Mouse (Mus musculus) embryonic facial prominence, embryonic 13.5 days (tissue): ENCODE results near the gene Timm50. TPM values are rescaled to one million over a fixed set of nuclear protein-coding genes. Genes with fewer than 3 reads are reported as not detected.
A peak's percentile ranks its signal among the peaks of the same experiment; 100 is the strongest.

Source experiments
- ATAC-seq: fragments of 200-750 bp; cut with Nextera tagmentation; 2 replicates; pipeline ENCODE4 v1.8.0; 2017; ENCODE audit warnings: low read depth; ENCODE audit not compliant: insufficient number of reproducible peaks, insufficient read depth, low FRiP score, low TSS enrichment
- H3K27ac ChIP-seq: fragments of 300-500 bp; sonication (generic); 2 replicates; pipeline ENCODE4 v1.5.1; 2015; ENCODE audit warnings: moderate library complexity, mild to moderate bottlenecking, inconsistent platforms
- H3K27me3 ChIP-seq: fragments of 300-500 bp; sonication (generic); 2 replicates; pipeline ENCODE4 v1.6.1; 2015; ENCODE audit warnings: mild to moderate bottlenecking, inconsistent platforms
- H3K36me3 ChIP-seq: fragments of 300-500 bp; sonication (generic); 2 replicates; pipeline ENCODE4 v1.6.1; 2015; ENCODE audit warnings: mild to moderate bottlenecking, inconsistent platforms
- H3K4me1 ChIP-seq: fragments of 300-500 bp; sonication (generic); 2 replicates; pipeline ENCODE4 v1.6.1; 2015; ENCODE audit warnings: inconsistent platforms
- H3K4me2 ChIP-seq: fragments of 300-500 bp; sonication (generic); 2 replicates; pipeline ENCODE4 v1.6.1; 2015; ENCODE audit warnings: moderate library complexity, mild to moderate bottlenecking, inconsistent platforms
- H3K4me3 ChIP-seq: fragments of 300-500 bp; sonication (generic); 2 replicates; pipeline ENCODE4 v1.5.1; 2015; ENCODE audit warnings: mild to moderate bottlenecking, inconsistent platforms
- H3K9ac ChIP-seq: fragments of 300-500 bp; sonication (generic); 2 replicates; pipeline ENCODE4 v1.6.1; 2015; ENCODE audit warnings: mild to moderate bottlenecking, inconsistent platforms
- H3K9me3 ChIP-seq: fragments of 300-500 bp; sonication (generic); 2 replicates; pipeline ENCODE4 v1.6.1; 2016; ENCODE audit warnings: inconsistent platforms
- WGBS: fragments of 180-500 bp; shearing (Covaris S2); methylation state at CpG from one replicate; pipeline ENCODE4 v1.1.7; 2015; ENCODE audit warnings: mixed read lengths; 5-methylcytosine and 5-hydroxymethylcytosine counted together
- polyA plus RNA-seq: library from polyadenylated mRNA; unstranded; fragments of >200 nt; fragmentation: Nextera tagmentation; extraction: Ambion mirVana; gene quantifications from 2 replicates; pipeline ENCODE4 v1.2.1, GENCODE M21; 2015

Gene Timm50
- polyA plus RNA-seq, 1 experiment from 2014 or later: 134 TPM

DNA sequence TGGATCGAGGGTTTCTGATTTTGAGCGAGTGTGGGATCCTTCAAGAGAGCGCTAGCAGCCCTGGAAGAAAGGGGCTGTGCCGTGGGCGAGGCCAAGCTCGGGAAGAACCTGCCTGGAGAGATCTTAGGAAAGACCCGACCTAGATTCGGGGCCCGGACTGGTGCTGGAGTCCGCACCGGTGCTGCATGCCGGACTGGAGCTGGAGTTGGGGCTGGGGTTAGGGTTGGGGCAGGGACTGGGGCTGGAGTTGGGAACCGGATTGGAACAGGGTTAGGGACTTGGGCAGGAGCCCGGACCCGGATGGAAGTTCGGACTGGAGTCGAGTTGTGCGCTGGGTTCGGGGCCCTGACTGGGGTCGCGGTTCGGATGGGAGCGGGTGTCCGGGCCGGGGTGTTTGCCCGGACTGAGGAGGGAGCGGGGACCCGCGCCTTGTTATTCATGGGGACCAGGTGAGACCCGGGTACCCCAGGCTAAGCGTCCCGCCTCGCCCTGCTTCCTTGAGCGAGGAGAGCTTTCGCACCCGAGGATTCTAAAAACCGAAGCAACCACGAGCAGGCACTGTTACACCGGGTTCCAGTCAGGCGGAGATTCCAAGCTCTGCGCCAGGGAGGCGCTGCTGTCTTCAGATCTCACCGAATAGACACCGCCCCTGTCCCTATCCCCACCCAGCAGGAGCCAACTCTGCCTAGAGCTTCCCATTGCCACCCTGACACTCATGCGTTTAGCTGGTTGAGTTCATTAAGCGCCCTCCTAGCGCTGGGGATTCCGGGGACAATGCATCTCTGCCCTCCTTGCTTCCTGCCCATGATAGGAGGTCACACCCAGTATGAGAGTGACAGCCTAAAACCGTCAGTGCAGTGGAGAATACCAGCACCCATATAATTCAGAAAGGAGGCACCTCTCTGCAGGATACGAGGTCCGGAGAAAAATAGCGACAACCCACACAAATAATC, 21.0 kb downstream of the Timm50 start, which contains the start of gene Selenov:
Gene Selenov, minus strand, starts transcription at position 549 of the 953 bp plus-strand sequence.
- H3K27me3 ChIP-seq: peaks cover 94% of the 10 kb centered on the region
- H3K36me3 ChIP-seq: no peaks in the 10 kb centered on the region
- no peak within 1 kb of the TSS for H3K27ac ChIP-seq
- 0 out of 2 replicates have a peak, but pooled peaks have one; percentile 28 for ATAC-seq
- WGBS: 1% methylated on average over 52 of the region's 52 CpGs
- peak within 1 kb of the TSS; percentile 33 for H3K4me3 ChIP-seq
- H3K4me1 ChIP-seq: peaks cover 19% of the 10 kb centered on the region
- H3K9me3 ChIP-seq: no peaks in the 10 kb centered on the region
- peak within 1 kb of the TSS; percentile 57 for H3K4me2 ChIP-seq
- peak within 1 kb of the TSS; percentile 52; the same call in 1 of the 2 replicates for H3K9ac ChIP-seq

DNA sequence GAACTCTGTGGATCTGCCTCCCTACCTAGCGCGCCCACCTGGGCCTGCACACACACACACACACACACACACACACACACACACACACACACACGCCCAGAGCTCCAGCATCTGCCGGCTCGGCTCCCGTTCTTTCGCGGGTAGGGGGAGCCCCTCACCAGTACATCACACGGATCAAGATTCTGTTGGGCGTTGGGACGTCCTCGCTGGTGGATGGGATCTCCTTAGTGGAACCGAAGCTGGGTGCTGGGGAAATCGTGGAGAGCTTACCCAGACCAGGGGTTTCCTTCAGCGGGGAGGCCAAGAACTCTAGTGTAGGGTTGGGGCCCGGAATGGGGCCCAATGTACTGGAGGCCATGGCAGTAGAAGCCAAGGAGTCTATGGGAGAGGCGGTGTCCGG, 21.7 kb downstream of the Timm50 start:
- peaks cover 19% of the 10 kb centered on the region for H3K4me1 ChIP-seq
- H3K36me3 ChIP-seq: no peaks in the 10 kb centered on the region
- WGBS: 2% methylated on average over 16 of the region's 18 CpGs
- no peak overlapping the region for H3K9ac ChIP-seq
- peak overlapping the region; percentile 57 for H3K4me2 ChIP-seq
- no peak overlapping the region for H3K27ac ChIP-seq
- H3K4me3 ChIP-seq: peak overlapping the region; percentile 33
- peaks cover 86% of the 10 kb centered on the region for H3K27me3 ChIP-seq
- ATAC-seq: no peak
- no peaks in the 10 kb centered on the region for H3K9me3 ChIP-seq

DNA sequence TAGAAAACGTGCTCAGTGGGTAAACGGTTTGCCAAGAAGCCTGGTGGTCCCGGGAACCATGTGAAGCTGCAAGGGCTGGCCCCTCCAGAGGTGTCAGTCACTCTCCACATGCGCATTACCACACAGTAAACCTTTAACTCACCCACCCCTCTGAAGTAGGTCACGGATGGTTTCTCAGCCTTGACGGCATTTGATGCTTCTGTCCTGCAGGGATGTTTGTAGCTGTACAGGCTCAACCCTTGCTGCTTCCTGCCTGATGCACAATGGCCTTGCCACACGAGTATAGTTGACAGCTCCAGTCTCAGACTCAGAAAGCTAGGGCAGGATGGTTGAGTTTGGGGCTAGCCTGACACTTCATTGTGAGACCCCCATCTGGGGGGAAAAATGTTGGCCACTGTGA, 31.2 kb downstream of the Timm50 start:
- H3K4me2 ChIP-seq: no peak overlapping the region
- no peak overlapping the region for H3K27ac ChIP-seq
- ATAC-seq: no peak
- no peak overlapping the region for H3K4me3 ChIP-seq
- WGBS: 77% methylated on average over 7 of the region's 7 CpGs
- no peak overlapping the region for H3K9ac ChIP-seq
- no peaks in the 10 kb centered on the region for H3K27me3 ChIP-seq
- no peaks in the 10 kb centered on the region for H3K9me3 ChIP-seq
- H3K36me3 ChIP-seq: no peaks in the 10 kb centered on the region
- peaks cover 9% of the 10 kb centered on the region for H3K4me1 ChIP-seq

DNA sequence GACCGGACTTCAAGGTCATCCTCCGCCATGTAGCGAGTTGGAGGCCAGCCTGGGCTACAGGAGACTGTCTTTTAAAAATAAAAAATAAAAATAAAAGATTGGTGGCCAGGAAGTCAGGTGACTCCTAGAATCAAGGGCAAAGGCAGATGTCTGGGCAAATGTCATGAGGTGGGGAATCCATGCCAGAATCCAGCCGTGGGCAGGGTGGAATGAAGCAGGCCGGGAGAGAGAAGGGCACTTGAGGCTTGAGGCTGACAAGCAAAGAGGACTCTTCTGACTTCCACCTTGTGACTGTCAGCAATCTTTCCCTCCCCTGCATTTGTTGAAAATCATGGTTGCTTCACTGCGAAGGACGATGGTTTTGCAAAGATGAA, 33.6 kb downstream of the Timm50 start:
- no peak for ATAC-seq
- peak overlapping the region; percentile 72 for H3K4me3 ChIP-seq
- H3K4me1 ChIP-seq: peaks cover 9% of the 10 kb centered on the region
- H3K36me3 ChIP-seq: peaks cover 6% of the 10 kb centered on the region
- H3K9me3 ChIP-seq: no peaks in the 10 kb centered on the region
- H3K27me3 ChIP-seq: no peaks in the 10 kb centered on the region
- WGBS: 83% methylated on average over 7 of the region's 7 CpGs
- peak overlapping the region; percentile 87 for H3K4me2 ChIP-seq
- no peak overlapping the region for H3K27ac ChIP-seq
- peak overlapping the region; percentile 92 for H3K9ac ChIP-seq

DNA sequence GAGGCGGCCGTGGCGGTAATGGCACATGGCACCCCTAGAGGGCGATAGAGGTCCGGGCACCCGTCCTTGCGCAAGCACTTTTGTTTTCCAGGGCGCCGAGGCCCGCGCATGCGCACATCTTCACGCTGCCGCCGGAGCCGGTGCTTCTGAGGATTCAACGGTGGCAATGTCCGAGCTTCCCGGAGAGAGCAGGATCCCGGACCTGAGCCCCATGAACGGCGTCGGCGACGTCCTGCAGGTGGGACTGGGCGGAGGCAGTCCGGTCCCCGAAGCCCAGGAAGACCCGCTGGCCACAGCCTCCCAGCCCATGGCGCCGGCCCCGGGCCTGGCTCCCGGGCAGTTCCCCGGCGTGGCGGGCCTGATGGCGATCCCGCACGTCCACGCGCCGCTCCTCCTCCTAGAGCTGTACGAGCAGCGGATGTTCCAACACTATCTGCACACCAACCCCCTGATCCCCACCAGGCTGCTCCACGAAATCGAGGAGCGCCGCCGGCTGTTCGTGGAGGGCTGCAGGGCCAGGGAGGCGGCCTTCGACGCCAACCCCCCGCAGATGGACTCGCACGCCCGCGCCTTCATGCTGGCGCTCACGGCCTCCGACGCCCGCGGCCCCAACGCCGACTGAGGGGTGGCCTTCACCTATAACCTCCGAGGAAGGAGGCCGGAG, 34.1 kb downstream of the Timm50 start, which contains the start of gene Eid2b:
Gene Eid2b, plus strand, starts transcription at position 125 of the 664 bp plus-strand sequence.
- Histone ChIP-seq H3K27ac (peak within 1 kb of the TSS; percentile 48), H3K36me3 (peaks cover 12% of the 10 kb centered on the region), H3K9ac (peak within 1 kb of the TSS; percentile 92), H3K4me3 (peak within 1 kb of the TSS; percentile 72), H3K4me1 (peaks cover 9% of the 10 kb centered on the region), H3K9me3 (no peaks in the 10 kb centered on the region), H3K27me3 (no peaks in the 10 kb centered on the region), H3K4me2 (peak within 1 kb of the TSS; percentile 87)
- 3% methylated on average over 68 of the region's 68 CpGs for WGBS
- ATAC-seq: peak; percentile 67

DNA sequence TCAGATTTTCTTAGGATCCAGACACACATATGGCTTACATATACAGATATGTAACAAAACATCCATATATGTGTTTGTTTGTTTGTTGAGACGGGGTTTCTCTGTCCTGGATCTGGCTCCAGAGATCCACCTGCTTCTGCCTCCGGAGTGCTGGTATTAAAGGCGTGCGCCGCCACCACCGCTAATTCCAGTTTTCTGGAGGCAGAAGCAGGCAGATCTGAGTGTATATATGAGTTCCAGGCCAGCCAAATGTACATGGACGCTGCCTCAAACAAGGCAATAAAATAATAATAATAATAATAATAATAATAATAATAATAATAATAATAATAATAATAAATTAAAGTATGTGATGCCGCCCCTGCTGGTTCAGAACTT, 34.6 kb downstream of the Timm50 start:
- Histone ChIP-seq H3K9ac (no peak overlapping the region), H3K4me3 (peak overlapping the region; percentile 72; the same call in 1 of the 2 replicates), H3K4me2 (no peak overlapping the region), H3K27me3 (no peaks in the 10 kb centered on the region), H3K36me3 (peaks cover 17% of the 10 kb centered on the region), H3K27ac (no peak overlapping the region), H3K9me3 (no peaks in the 10 kb centered on the region), H3K4me1 (peaks cover 9% of the 10 kb centered on the region)
- WGBS: 58% methylated on average over 8 of the region's 8 CpGs
- 0 out of 2 replicates have a peak, but pooled peaks have one; percentile 1 for ATAC-seq

DNA sequence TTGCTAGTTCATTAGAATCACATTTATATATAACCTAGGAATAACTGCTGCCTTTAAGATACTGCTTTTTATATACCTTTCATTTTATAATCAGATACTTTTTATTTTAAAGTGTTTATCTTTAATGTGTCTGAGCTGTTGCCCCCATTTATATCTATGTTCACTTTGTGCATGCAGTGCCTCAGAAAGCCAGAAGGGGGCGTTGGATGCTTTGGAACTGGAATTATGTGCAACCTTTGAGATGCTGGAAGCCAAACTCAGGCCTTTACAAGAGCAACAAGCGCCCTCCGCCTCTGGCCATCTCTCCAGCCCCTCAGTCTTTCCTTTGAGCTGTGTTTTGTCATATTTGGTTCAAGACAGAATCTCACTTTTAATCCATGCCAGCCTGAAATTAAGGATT, 40.1 kb downstream of the Timm50 start:
- Histone ChIP-seq H3K9me3 (no peaks in the 10 kb centered on the region), H3K4me2 (no peak overlapping the region), H3K9ac (no peak overlapping the region), H3K27ac (no peak overlapping the region), H3K27me3 (no peaks in the 10 kb centered on the region), H3K4me3 (no peak overlapping the region), H3K4me1 (peaks cover 5% of the 10 kb centered on the region), H3K36me3 (peaks cover 39% of the 10 kb centered on the region)
- no peak for ATAC-seq
- WGBS: 69% methylated on average over 3 of the region's 3 CpGs

DNA sequence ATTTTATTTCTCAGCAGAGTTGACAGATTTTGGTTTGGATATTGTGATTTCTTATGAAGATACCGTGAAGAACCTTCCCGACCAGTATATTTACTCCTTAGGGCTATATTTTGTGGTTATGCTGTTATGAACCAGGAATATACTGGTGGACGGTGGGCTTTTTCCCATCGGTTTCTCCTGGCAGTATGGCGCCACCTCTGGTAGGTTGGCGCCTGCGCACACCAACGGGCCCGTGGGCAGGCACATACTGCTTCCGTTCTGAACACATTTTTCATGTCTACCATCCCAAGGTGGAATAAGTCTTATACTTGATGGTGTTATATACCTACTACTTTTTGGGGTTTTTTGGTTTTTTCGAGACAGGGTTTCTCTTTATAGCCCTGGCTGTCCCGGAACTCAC, 42.5 kb downstream of the Timm50 start:
- peaks cover 5% of the 10 kb centered on the region for H3K4me1 ChIP-seq
- no peaks in the 10 kb centered on the region for H3K27me3 ChIP-seq
- H3K9ac ChIP-seq: no peak overlapping the region
- H3K36me3 ChIP-seq: peaks cover 39% of the 10 kb centered on the region
- 94% methylated on average over 12 of the region's 12 CpGs for WGBS
- H3K4me2 ChIP-seq: peak overlapping the region; percentile 71; the same call in 1 of the 2 replicates
- H3K4me3 ChIP-seq: no peak overlapping the region
- ATAC-seq: no peak
- H3K27ac ChIP-seq: no peak overlapping the region
- no peaks in the 10 kb centered on the region for H3K9me3 ChIP-seq

DNA sequence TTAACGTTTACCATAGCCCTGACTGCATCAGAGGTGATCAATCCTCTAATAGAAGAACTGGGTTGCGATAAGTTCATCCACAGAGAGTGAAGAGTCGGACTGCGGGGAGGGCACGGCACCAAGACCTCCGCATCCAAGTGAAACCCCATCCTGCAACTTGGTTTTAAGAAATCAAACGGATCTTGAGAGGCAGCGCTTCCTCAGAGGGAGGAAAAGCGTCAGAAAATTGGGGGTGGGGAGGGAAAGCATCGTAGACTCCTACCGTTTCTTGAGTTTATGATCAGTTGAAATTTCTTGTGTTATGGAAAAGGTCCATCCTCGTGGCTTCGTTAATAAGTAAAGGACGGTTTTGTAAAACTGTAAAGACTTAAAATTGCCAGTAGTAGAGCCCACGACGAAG, 43.3 kb downstream of the Timm50 start:
- WGBS: 29% methylated on average over 16 of the region's 16 CpGs
- no peak for ATAC-seq
- H3K27me3 ChIP-seq: no peaks in the 10 kb centered on the region
- peak overlapping the region; percentile 97 for H3K4me3 ChIP-seq
- peak overlapping the region; percentile 99 for H3K9ac ChIP-seq
- H3K27ac ChIP-seq: peak overlapping the region; percentile 91
- H3K4me2 ChIP-seq: peak overlapping the region; percentile 71
- H3K9me3 ChIP-seq: no peaks in the 10 kb centered on the region
- peaks cover 36% of the 10 kb centered on the region for H3K36me3 ChIP-seq
- H3K4me1 ChIP-seq: peaks cover 5% of the 10 kb centered on the region

DNA sequence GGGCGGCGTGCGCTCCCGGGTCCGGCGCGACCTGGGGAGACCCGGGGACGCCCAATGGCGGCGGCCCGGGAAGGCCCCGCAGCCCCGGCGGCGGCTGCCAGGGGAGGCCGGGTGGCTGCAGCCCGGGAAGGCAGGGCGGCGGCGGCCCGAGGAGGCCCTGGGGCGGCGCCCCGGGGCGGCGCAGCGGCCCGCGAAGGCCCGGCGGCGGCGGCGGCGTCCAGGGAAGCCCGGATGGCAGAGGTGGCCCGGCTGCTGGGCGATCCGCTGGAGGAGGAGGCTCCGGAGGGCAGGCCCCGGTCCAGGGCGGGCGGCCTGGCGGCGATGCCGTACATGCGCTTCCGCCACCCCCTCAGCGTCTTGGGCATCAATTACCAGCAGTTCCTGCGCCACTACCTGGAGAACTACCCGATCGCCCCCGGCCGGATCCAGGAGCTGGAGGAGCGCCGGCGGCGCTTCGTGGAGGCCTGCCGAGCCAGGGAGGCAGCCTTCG, 43.8 kb downstream of the Timm50 start:
- no peaks in the 10 kb centered on the region for H3K9me3 ChIP-seq
- H3K27me3 ChIP-seq: no peaks in the 10 kb centered on the region
- peak overlapping the region; percentile 97 for H3K4me3 ChIP-seq
- peak overlapping the region; percentile 99 for H3K9ac ChIP-seq
- under 1% methylated on average over 19 of the region's 62 CpGs for WGBS
- H3K4me2 ChIP-seq: peak overlapping the region; percentile 71
- ATAC-seq: peak; percentile 70; the same call in 1 of the 2 replicates
- peak overlapping the region; percentile 91 for H3K27ac ChIP-seq
- H3K36me3 ChIP-seq: peaks cover 31% of the 10 kb centered on the region
- peaks cover 5% of the 10 kb centered on the region for H3K4me1 ChIP-seq
